ENCODE assay signal across 23 mouse cellular contexts in the genomic region with DNA sequence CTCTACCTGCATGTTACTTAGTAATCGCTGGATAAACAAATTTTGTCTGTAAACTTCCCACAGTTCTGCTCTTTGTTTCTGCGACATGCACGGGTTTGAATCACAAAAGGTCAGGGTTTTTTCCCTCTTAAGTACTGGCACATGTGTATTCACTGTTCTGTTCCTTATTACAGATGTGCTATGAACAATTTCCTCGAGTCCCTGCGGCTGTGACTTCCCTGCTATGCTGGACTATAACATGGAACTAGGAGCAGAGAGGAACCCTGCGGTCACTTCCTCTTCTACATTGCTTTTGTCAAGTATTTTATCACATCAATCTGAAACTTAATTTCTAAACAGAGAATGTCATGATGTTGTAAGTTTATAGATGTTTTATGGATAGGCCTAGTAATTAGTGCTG. TPM values are rescaled to one million over a fixed set of nuclear protein-coding genes. Genes with fewer than 3 reads are reported as not detected.
DNase-seq lines count a peak whose midpoint lies in the region; ATAC-seq and TF ChIP-seq lines count a peak whose summit lies in the region.
"Had no signal": no experiment of that assay in that cellular context is flagged by ENCODE, and none has a peak within 500 bp of the region (broad histone marks: within the 10 kb centered on the region; RNA-seq: fewer than 3 reads in every experiment).

No protein-coding gene starts in this region.

- no peak for TF ChIP-seq CTCF in spleen, adult 2 months (IDR thresholded peaks at IDR 0.05; ENCODE audit: extremely low read depth, insufficient read depth, insufficient read length, insufficient replicate concordance)

- H3K27ac ChIP-seq in heart, embryonic 10.5 days: no peak overlapping the region
- H3K27ac ChIP-seq in spleen, adult 2 months (ENCODE audit: insufficient read depth, low read length): peak overlapping the region; percentile 67
- H3K27ac ChIP-seq: embryonic facial prominence, embryonic 12.5 days; forebrain, embryonic 15.5 days; hindbrain, embryonic 14.5 days; kidney, embryonic 15.5 days; limb, embryonic 13.5 days; midbrain, embryonic 12.5 days; neural tube, embryonic 12.5 days had no signal

- H3K9me3 ChIP-seq in heart, embryonic 10.5 days: no peaks in the 10 kb centered on the region
- H3K9me3 ChIP-seq: embryonic facial prominence, embryonic 12.5 days; forebrain, embryonic 15.5 days; heart, embryonic 12.5 days; kidney, embryonic 15.5 days; limb, embryonic 13.5 days; midbrain, embryonic 12.5 days; neural tube, embryonic 12.5 days had no signal

- H3K4me3 ChIP-seq in heart, embryonic 10.5 days: no peak overlapping the region
- no peak overlapping the region for H3K4me3 ChIP-seq in spleen, adult 2 months (ENCODE audit: extremely low read depth, insufficient read depth, insufficient read length)
- H3K4me3 ChIP-seq: embryonic facial prominence, embryonic 12.5 days; forebrain, embryonic 15.5 days; heart, embryonic 12.5 days; kidney, embryonic 15.5 days; limb, embryonic 13.5 days; midbrain, embryonic 12.5 days; neural tube, embryonic 12.5 days had no signal

- ATAC-seq in granulocyte monocyte progenitor cell, adult 5-6 weeks (replicated peaks; ENCODE audit: poor library complexity, severe bottlenecking): peak; percentile 66
- ATAC-seq: forebrain, embryonic 15.5 days had no signal

- 91% methylated on average over 6 of the region's 6 CpGs for WGBS in heart, embryonic 10.5 days
- WGBS in spleen, adult 2 months: 54% methylated on average over 6 of the region's 6 CpGs

- TF ChIP-seq POLR2A in spleen, adult 2 months (IDR thresholded peaks at IDR 0.05; ENCODE audit: low read depth, low read length): no peak

- peaks cover 34% of the 10 kb centered on the region for H3K36me3 ChIP-seq in heart, embryonic 10.5 days
- H3K36me3 ChIP-seq in spleen, adult 2 months (ENCODE audit: control insufficient read depth, insufficient read depth, low read length): peaks cover 23% of the 10 kb centered on the region

- H3K4me1 ChIP-seq in heart, embryonic 10.5 days: peaks cover 8% of the 10 kb centered on the region; the same call in 1 of the 2 replicates
- H3K4me1 ChIP-seq in spleen, adult 2 months (ENCODE audit: control insufficient read depth, insufficient read depth, insufficient read length): peaks cover 16% of the 10 kb centered on the region; the same call in 1 of the 2 replicates

- no peaks in the 10 kb centered on the region for H3K27me3 ChIP-seq in heart, embryonic 10.5 days (ENCODE audit: insufficient read depth, poor library complexity, severe bottlenecking)
- H3K27me3 ChIP-seq in spleen, adult 2 months (ENCODE audit: control insufficient read depth, insufficient read depth, low read length): no peaks in the 10 kb centered on the region
- H3K27me3 ChIP-seq: embryonic facial prominence, embryonic 12.5 days; forebrain, embryonic 15.5 days; heart, embryonic 12.5 days; kidney, embryonic 15.5 days; limb, embryonic 13.5 days; midbrain, embryonic 12.5 days; neural tube, embryonic 12.5 days had no signal

- peak; percentile 93 for DNase-seq in heart, adult 11 months
- no peak for DNase-seq in heart, embryonic 10.5 days (ENCODE audit: low spot score)
- no peak for DNase-seq in spleen, adult 2 months (ENCODE audit: low read depth in 1 of 2, low spot score in 2 of 2)
- DNase-seq in spleen, postnatal 10 days (ENCODE audit: low spot score in 2 of 2): no peak
- no peak for DNase-seq in retina, postnatal 1 day
- DNase-seq in gastrocnemius, adult 18-20 months (ENCODE audit: low spot score): no peak
- DNase-seq: cerebellum, adult 2 months; gastrocnemius, postnatal 36 days; heart, postnatal 14 days; layer of hippocampus, postnatal 36 days; lung, adult 2 months; lung, postnatal 4 days; right cerebral cortex, adult 18-20 months; thymus, adult 2 months had no signal

RNA-seq across cellular contexts. Expression of a gene that starts 5.3 kb away (rescaled TPM):
- polyA plus RNA-seq in heart, embryonic 10.5 days (2016; fragmentation: Nextera tagmentation; extraction: Ambion mirVana): 45.2 and 47.5 TPM in 2 replicates
- 3.3 and 3.4 TPM in 2 replicates for polyA plus RNA-seq in spleen, adult 2 months (2012; rRNA removed)
- total RNA-seq in granulocyte monocyte progenitor cell, adult 5-6 weeks (2014; fragmentation: Nextera tagmentation): 99.7 and 127 TPM in 2 replicates
- 99.8 and 121 TPM in 2 replicates for total RNA-seq in granulocyte monocyte progenitor cell, adult 5-6 weeks (2017)
- 10 to 100 TPM; 46.7 to 50.7 TPM for total RNA-seq in gastrocnemius, adult 18-20 months (2021)

RNA-seq across cellular contexts. Expression of a gene that starts 5.4 kb away (rescaled TPM):
- polyA plus RNA-seq in heart, embryonic 10.5 days (2016; fragmentation: Nextera tagmentation; extraction: Ambion mirVana): 121 and 141 TPM in 2 replicates
- polyA plus RNA-seq in spleen, adult 2 months (2012; rRNA removed): 57.9 and 90.7 TPM in 2 replicates
- 117 and 128 TPM in 2 replicates for total RNA-seq in granulocyte monocyte progenitor cell, adult 5-6 weeks (2014; fragmentation: Nextera tagmentation)
- 140 and 165 TPM in 2 replicates for total RNA-seq in granulocyte monocyte progenitor cell, adult 5-6 weeks (2017)
- total RNA-seq in gastrocnemius, adult 18-20 months (2021): 1 to 10 TPM; 5.5 to 7.5 TPM

RNA-seq across cellular contexts. Expression of a gene that starts 56.1 kb away (rescaled TPM):
- polyA plus RNA-seq in heart, embryonic 10.5 days (2016; fragmentation: Nextera tagmentation; extraction: Ambion mirVana): 15.5 and 17.1 TPM in 2 replicates
- polyA plus RNA-seq in spleen, adult 2 months (2012; rRNA removed): 22.0 and 22.7 TPM in 2 replicates
- total RNA-seq in granulocyte monocyte progenitor cell, adult 5-6 weeks (2014; fragmentation: Nextera tagmentation): 80.8 and 97.3 TPM in 2 replicates
- total RNA-seq in granulocyte monocyte progenitor cell, adult 5-6 weeks (2017): 158 and 187 TPM in 2 replicates
- 100 to 1,000 TPM; 121 TPM for total RNA-seq in gastrocnemius, adult 18-20 months (2021)

Comparison
In these comparisons a context has a peak if more than half of its experiments do, and no peak if none do; other contexts are left out.
1. RNA of a gene that starts 5.4 kb away (total RNA-seq): 117 to 165 TPM in granulocyte monocyte progenitor cell, adult 5-6 weeks; 5.5 to 7.5 TPM in gastrocnemius, adult 18-20 months; every median in the first group is over 10 times any median in the second.